Mouse (Mus musculus) testis, adult 2 months (tissue): Measurements from ENCODE around the gene Sipa1l1.

Experiments used
- CTCF ChIP-seq: fragments of 200-500 bp; IDR thresholded peaks from 2 replicates; pipeline ENCODE4 v1.5.1; 2012; ENCODE audit warnings: low read depth, mild to moderate bottlenecking, inconsistent platforms, low read length, moderate library complexity; ENCODE audit not compliant: control insufficient read depth, insufficient read depth, insufficient replicate concordance
- POLR2A ChIP-seq: fragments of 200-500 bp; IDR thresholded peaks from 2 replicates; pipeline ENCODE4 v1.6.1; 2012; ENCODE audit warnings: low read depth, mild to moderate bottlenecking, inconsistent platforms, low read length, moderate library complexity; ENCODE audit not compliant: control insufficient read depth

GRCm38 (mm10) chr12:82122450-82123249, 46.5 kb upstream of the Sipa1l1 start:
- no peak for TF ChIP-seq CTCF
- no peak for TF ChIP-seq POLR2A
